Mouse (Mus musculus): ENCODE measurements around the gene Nhej1.

Gene Nhej1

GRCm38 (mm10) chr1:74973590-74973989, 151.4 kb downstream of the Nhej1 start:
- no peak for DNase-seq

DNA sequence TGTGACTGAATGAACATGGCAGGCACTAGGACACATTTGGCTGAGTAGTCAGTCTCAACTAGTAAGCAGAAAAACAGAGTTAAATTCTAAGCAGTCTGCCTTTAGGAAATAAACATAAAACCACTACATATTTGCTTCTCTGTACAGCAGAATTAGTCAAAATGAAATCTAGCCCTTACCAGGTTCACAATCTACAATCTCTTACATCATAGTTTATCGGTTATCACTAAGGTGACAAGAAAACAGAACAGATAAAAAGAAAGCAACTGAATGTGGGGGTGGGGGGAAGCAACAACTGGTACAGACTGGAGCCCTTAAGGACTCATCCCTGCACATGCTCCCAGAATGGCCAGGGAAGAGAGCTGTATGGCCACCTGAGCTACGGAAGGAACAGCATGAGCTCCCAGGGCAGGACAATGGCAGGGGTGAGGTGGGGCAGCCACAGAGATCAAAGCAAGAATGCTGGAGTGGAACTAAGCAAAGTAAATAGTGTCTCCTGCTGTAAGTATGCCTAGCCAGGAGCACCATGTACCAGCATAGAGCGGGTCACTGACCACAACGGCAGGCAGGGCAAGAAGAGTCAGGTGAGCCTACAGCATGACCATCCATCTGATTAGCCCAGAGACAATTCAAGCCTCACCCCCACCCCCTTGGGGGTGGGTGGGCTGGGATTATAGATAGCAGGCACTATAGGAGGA, 153.5 kb downstream of the Nhej1 start:
- no peak for DNase-seq

DNA sequence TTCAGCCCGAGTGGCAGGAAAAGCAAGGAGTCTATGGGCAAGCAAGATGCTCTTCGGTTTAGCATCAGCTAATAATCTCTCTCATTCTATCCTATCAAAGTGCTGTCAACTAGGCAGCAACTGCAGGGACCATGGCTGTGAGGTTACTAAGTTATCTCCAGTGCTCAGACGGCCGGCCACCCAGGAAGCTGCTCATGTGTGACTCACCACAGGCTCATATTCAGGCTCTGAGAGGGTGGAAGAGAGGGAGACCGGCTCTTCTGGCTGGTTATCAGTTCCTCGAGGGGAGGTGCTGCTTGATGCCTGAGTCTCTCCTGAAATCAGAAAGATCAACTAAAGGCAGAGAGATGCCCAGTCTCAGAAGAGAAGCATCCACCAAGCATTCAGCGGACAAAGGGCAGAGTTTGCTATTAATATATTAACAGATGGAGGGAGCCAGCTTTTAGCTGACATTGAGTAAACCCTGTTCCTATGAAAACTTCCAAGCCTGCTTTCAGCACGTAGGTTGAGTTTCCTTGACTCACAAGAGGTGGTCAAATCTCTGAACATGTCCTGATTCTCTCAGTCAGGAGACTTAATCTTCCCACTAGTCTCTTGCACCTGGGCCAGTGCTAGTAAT, 156.9 kb downstream of the Nhej1 start:
- no peak for DNase-seq

- DNase-seq: peak; percentile 88
Observed at GRCm38 (mm10) chr1:74964494-74965215, 160.3 kb downstream of the Nhej1 start.

GRCm38 (mm10) chr1:74962853-74963227, 162.2 kb downstream of the Nhej1 start:
- no peak for DNase-seq

GRCm38 (mm10) chr1:74962126-74962852, 162.7 kb downstream of the Nhej1 start:
- DNase-seq: no peak

GRCm38 (mm10) chr1:74961722-74962121, 163.3 kb downstream of the Nhej1 start:
- DNase-seq: no peak

- no peak for DNase-seq
Observed at GRCm38 (mm10) chr1:74960059-74960458, 164.9 kb downstream of the Nhej1 start.

- no peak for DNase-seq
Observed at GRCm38 (mm10) chr1:74951556-74952210, 173.3 kb downstream of the Nhej1 start, which contains the start of gene Ihh. TSS of gene Ihh (minus strand) at chr1:74951672.

DNA sequence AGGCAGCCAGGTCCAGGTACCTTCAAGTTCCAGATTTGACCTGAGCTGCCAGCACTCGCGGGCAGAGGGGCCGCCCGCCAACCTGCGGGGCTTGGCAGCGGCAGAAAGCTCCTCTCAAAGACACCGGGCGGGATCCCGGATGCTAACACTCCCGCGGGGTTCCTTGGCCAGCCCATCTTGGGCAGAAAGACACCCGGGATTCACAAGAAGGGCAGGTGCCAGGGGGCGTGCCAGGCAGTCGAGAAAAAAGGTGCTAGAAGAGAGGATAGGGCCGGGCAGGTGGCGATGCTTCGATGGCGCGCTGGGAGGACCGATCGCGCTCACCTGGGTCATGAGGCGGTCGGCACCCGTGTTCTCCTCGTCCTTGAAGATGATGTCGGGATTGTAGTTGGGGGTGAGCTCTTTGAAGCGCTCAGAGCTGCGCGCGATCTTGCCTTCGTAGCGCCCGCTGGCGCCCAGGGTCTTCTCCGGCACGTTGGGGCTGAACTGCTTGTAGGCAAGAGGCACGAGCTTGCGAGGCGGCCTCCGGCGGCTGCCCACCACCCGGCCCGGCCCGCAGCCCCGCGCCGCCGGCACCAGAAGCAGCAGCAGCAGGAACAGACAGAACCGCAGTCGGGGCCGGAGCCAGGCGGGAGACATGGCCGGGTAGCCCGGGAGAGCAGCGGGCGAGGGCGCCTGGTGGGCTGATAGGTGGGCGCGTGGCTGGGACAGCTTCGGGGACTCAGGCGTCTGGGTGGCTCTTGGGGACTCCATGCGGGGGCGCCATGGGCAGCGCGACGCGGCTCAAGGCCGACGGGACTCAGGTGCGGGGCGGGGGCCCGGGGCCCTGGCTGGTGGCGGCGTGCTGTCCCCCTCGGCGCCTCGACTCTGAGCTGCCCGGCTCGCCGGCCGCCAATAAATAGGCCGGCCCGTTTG, 174.2 kb downstream of the Nhej1 start:
- peak; percentile 30 for DNase-seq

DNA sequence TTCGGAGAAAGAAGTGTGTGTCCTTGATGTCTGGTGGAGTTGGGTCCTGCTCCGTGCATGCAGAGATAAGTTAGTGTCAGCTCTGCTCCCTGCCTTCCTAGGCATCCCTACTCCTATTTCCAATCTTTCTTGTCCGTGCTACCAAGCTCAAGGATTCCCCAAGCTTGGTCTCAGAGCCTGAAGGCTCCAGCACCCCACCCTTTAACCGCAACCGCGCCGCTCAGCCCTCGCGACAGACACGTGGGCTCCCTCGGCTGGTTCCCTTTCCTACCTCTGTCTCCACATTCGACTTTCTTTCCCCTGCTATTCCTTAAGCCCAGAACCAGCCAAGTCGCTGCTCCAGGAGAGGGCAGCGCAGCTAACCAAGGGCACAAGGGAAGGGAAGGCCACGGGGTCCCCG, 174.9 kb downstream of the Nhej1 start:
- DNase-seq: no peak

- DNase-seq: no peak
Observed at GRCm38 (mm10) chr1:74949666-74950050, 175.3 kb downstream of the Nhej1 start.

DNA sequence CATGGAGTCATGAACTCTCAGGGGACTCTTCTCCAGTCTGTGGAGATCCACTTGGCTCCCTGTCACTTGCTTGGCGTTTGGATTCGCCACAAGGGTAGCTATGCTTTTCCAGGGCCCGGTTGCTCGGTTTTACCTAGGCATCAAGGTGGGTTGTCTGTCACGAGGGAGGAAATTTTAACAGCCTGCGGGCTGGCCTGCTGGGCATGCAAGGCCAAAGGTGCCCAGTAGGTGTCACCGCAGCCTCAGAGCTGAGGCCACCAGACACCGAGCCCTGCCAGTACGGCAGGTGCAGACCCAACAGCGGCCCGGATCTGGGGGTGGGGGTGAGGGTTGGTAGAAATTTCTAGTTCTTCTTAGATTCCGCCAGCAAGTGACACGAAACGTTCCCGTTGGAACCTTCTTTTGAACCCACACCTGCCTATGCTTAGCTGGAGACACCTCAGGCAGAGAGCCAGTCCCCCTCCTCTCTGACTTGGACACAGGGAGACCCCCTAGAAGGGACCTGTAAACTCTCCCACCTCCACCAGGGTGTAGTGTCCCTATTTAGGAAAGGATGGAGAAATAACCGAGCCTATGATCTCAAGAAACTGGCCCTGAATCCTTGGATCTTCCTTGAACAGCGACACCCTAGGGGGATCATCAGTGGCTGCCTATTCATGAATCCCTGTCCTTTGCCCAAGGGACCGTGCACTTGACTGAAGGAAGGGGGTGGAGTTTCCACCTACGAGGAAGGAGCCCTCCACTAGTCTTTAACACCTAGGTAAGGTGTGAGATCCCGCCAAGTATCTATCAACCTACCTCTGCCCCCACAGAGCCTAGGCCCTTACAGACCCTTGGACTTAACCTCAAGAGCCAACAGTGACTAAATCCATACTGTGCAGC, 176.0 kb downstream of the Nhej1 start:
- peak; percentile 67 for DNase-seq

GRCm38 (mm10) chr1:74947986-74948670, 176.9 kb downstream of the Nhej1 start:
- DNase-seq: peak; percentile 71

DNA sequence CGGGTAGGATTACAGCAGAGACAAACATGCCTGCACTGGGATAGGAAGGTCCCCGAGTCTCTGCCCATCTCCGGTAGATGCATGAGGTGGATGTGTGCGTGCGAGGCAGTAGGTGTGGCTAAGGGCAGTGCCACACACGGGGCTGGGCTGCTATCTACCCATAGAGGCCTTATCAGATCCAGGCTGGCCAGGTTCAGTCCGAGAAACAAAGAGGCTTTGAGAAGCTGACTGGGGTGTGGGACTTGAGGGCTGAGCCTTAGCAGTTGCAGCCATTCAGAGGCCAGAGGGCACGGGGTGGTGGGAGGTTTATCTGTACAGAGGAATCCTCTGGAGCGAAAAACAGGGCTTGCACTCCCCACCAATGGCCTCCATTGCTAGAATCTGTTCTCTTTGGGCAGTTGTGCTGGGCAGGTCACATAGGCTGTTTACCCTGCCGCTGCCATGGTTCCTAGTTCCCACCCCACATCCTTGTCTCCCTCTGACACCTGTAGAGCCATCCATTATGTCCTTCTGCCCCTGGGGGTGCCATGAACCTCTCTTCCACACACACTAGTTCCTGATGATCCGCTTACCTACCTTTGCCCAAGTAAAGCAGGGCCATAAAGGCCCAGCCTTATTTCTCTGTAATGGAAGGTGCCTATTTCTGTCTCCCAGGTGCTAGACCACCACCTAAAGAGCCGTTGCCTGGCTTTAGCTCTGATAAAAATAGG, 183.2 kb downstream of the Nhej1 start:
- no peak for DNase-seq

GRCm38 (mm10) chr1:74939762-74940161, 185.2 kb downstream of the Nhej1 start:
- no peak for DNase-seq

DNA sequence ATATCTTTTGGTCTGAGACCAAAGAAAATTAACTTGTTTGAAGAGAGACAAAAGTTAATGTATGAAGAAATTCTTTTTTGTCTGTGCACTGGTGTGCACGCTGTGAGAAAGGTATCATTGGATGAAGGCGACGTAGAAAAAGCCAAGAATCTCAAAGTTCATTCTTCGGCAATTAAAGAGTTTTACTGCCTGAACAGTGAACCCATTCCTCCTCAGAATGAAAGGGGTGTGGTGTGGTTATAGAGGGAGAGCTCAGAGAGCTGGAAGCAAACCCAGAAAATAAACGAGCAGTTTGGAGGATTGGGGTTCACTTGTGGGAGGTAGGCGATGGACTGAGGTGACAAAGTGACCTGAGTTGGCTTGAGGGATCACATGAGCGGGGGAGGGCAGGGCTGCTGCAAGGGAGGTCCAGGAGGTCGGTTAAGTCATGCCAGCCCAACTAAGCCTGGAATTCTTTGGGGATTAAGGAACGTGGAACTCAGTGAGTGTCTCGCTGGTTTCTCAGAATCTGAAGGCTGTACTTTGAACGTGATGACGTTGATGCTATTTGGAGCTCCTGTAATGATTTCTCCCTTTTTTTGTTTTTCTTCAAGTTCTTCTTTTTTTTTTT, 188.7 kb downstream of the Nhej1 start:
- DNase-seq: no peak

DNA sequence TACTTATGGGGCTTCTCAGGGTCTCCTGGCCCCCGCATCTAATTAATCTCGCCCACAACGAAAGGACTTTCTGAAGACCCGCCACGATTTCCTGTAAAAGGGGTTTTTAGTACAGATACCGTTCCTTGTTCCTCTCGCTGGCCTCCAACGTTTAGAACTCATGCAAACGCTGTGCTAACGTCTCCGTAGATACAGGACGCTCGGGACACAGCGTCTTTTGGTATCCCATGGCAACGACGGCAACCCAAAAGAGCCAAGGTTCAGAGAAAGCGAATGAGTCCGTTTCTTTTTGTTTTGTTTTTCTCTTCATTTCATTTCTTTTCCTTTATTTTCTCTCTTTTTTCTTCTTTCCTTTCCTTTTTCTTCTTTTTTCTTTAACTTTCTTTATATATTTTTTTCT, 189.6 kb downstream of the Nhej1 start, which contains the start of gene Cfap65:
Gene Cfap65, minus strand, starts transcription at position 198 of the 400 bp plus-strand sequence.
- peak; percentile 81 for DNase-seq

Data from retina, postnatal 1 day (tissue).